Mouse (Mus musculus): ENCODE data around the gene Add3.

- TF ChIP-seq CTCF (IDR thresholded peaks at IDR 0.05; ENCODE audit: low read depth, low read length) (no peak), GATA1 (IDR thresholded peaks at IDR 0.05; ENCODE audit: borderline replicate concordance, low read length) (no peak), TAL1 (conservative IDR thresholded peaks at IDR 0.05; ENCODE audit: low read depth, low read length) (no peak), GATA2 (IDR thresholded peaks at IDR 0.05; ENCODE audit: borderline replicate concordance, low read depth, low read length) (no peak), POLR2AphosphoS5 (IDR thresholded peaks at IDR 0.05; ENCODE audit: insufficient replicate concordance, low read depth, low read length) (no peak)
These were observed 144.3 kb downstream of the Add3 start for GRCm38 (mm10) chr19:53284268-53285208.
